Mouse (Mus musculus): ENCODE data around the gene Btbd35f11.
A peak's percentile ranks its signal among the peaks of the same experiment; 100 is the strongest.
"Not testable (repeated sequence)": the region's sequence is repeated elsewhere in the genome, so short reads cannot be mapped to it uniquely, and the experiment has no call there.

Gene Btbd35f11

GRCm38 (mm10) chrX:3443590-3443989 is at the start of gene Btbd35f11:
Gene Btbd35f11, minus strand, starts transcription at chrX:3443690.
- DNase-seq, result not testable (repeated sequence)

- DNase-seq, result peak; percentile 0
Observed at GRCm38 (mm10) chrX:3409946-3410345, 33.5 kb downstream of the Btbd35f11 start.

All from cerebellum, adult 8-10 months (tissue).